Mouse (Mus musculus): ENCODE measurements around the gene Klhl2. TPM values are rescaled to one million over a fixed set of nuclear protein-coding genes. Genes with fewer than 3 reads are reported as not detected.

Gene Klhl2
- polyA plus RNA-seq, 1 experiment from 2014 or later, result 32.4 TPM

- H3K4me3 ChIP-seq (replicated peaks; ENCODE audit: low read depth, low read length), result no peak overlapping the region
- no peaks in the 10 kb centered on the region for H3K27me3 ChIP-seq (ENCODE audit: control insufficient read depth, insufficient read depth, low read length)
- 92% methylated on average over 2 of the region's 2 CpGs for WGBS
- no peak overlapping the region for H3K4me2 ChIP-seq (ENCODE audit: low read length)
- peaks cover under 1% of the 10 kb centered on the region; the same call in 1 of the 2 replicates for H3K4me1 ChIP-seq (ENCODE audit: control insufficient read depth, insufficient read depth, low read length)
- ATAC-seq (ENCODE audit: low FRiP score, low TSS enrichment) (no peak), DNase-seq (no peak)
- H3K27ac ChIP-seq (replicated peaks; ENCODE audit: low read depth, low read length), result no peak overlapping the region
- no peaks in the 10 kb centered on the region for H3K9me3 ChIP-seq (ENCODE audit: control insufficient read depth, low read length)
- no peak overlapping the region for H3K9ac ChIP-seq (replicated peaks; ENCODE audit: low read length)
- peaks cover 89% of the 10 kb centered on the region for H3K36me3 ChIP-seq (ENCODE audit: control insufficient read depth, insufficient read depth, low read length)
Observed at GRCm38 (mm10) chr8:64723206-64723605, 126.6 kb downstream of the Klhl2 start.

DNA sequence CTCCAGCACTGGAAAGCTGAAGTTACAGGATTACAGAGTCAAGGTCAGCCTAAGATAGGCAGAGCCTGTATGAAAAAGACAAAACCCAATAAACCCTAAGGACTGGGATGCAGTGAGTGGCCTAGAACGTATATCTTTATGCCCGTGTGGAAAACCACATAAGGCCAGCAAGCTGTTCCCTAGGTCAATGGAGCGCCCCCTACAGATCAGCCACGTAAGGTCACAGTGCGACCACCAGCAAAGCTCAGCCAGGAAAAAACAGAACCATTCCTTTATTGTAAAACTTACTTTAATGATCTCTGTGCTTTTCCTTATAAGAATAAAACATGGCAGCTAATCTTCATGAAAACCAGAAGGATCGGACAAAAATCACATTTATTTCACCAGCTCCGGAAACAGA, 131.9 kb downstream of the Klhl2 start:
- peaks cover 64% of the 10 kb centered on the region for H3K36me3 ChIP-seq (ENCODE audit: control insufficient read depth, insufficient read depth, low read length)
- H3K4me2 ChIP-seq (ENCODE audit: low read length), result no peak overlapping the region
- no peak overlapping the region for H3K4me3 ChIP-seq (replicated peaks; ENCODE audit: low read depth, low read length)
- no peaks in the 10 kb centered on the region for H3K9me3 ChIP-seq (ENCODE audit: control insufficient read depth, low read length)
- no peak overlapping the region for H3K27ac ChIP-seq (replicated peaks; ENCODE audit: low read depth, low read length)
- ATAC-seq (ENCODE audit: low FRiP score, low TSS enrichment) (no peak), DNase-seq (no peak)
- no peaks in the 10 kb centered on the region for H3K27me3 ChIP-seq (ENCODE audit: control insufficient read depth, insufficient read depth, low read length)
- 85% methylated on average over 7 of the region's 7 CpGs for WGBS
- H3K4me1 ChIP-seq (ENCODE audit: control insufficient read depth, insufficient read depth, low read length), result no peaks in the 10 kb centered on the region
- no peak overlapping the region for H3K9ac ChIP-seq (replicated peaks; ENCODE audit: low read length)

- Histone ChIP-seq H3K4me3 (replicated peaks; ENCODE audit: low read depth, low read length) (no peak overlapping the region), H3K4me1 (ENCODE audit: control insufficient read depth, insufficient read depth, low read length) (no peaks in the 10 kb centered on the region), H3K36me3 (ENCODE audit: control insufficient read depth, insufficient read depth, low read length) (peaks cover 13% of the 10 kb centered on the region), H3K4me2 (ENCODE audit: low read length) (no peak overlapping the region), H3K27ac (replicated peaks; ENCODE audit: low read depth, low read length) (no peak overlapping the region), H3K9me3 (ENCODE audit: control insufficient read depth, low read length) (no peaks in the 10 kb centered on the region), H3K27me3 (ENCODE audit: control insufficient read depth, insufficient read depth, low read length) (no peaks in the 10 kb centered on the region), H3K9ac (replicated peaks; ENCODE audit: low read length) (no peak overlapping the region)
- DNase-seq (no peak), ATAC-seq (ENCODE audit: low FRiP score, low TSS enrichment) (no peak)
- WGBS, result 92% methylated on average over 7 of the region's 7 CpGs
Observed at GRCm38 (mm10) chr8:64712499-64712898, 137.3 kb downstream of the Klhl2 start.

- 51% methylated on average over 1 of the region's 1 CpGs for WGBS
- H3K27me3 ChIP-seq (ENCODE audit: control insufficient read depth, insufficient read depth, low read length), result no peaks in the 10 kb centered on the region
- ATAC-seq (ENCODE audit: low FRiP score, low TSS enrichment) (no peak), DNase-seq (no peak)
- no peak overlapping the region for H3K27ac ChIP-seq (replicated peaks; ENCODE audit: low read depth, low read length)
- peaks cover 3% of the 10 kb centered on the region for H3K36me3 ChIP-seq (ENCODE audit: control insufficient read depth, insufficient read depth, low read length)
- H3K9me3 ChIP-seq (ENCODE audit: control insufficient read depth, low read length), result no peaks in the 10 kb centered on the region
- no peak overlapping the region for H3K9ac ChIP-seq (replicated peaks; ENCODE audit: low read length)
- no peaks in the 10 kb centered on the region for H3K4me1 ChIP-seq (ENCODE audit: control insufficient read depth, insufficient read depth, low read length)
- no peak overlapping the region for H3K4me2 ChIP-seq (ENCODE audit: low read length)
- no peak overlapping the region for H3K4me3 ChIP-seq (replicated peaks; ENCODE audit: low read depth, low read length)
Observed at GRCm38 (mm10) chr8:64711544-64711943, 138.3 kb downstream of the Klhl2 start.

- no peak for DNase-seq
- H3K27ac ChIP-seq (replicated peaks; ENCODE audit: low read depth, low read length), result no peak overlapping the region
- no peak overlapping the region for H3K4me3 ChIP-seq (replicated peaks; ENCODE audit: low read depth, low read length)
- H3K9ac ChIP-seq (replicated peaks; ENCODE audit: low read length), result no peak overlapping the region
- ATAC-seq (ENCODE audit: low FRiP score, low TSS enrichment), result no peak
- H3K27me3 ChIP-seq (ENCODE audit: control insufficient read depth, insufficient read depth, low read length), result no peaks in the 10 kb centered on the region
- no peak overlapping the region for H3K4me2 ChIP-seq (ENCODE audit: low read length)
- no peaks in the 10 kb centered on the region for H3K9me3 ChIP-seq (ENCODE audit: control insufficient read depth, low read length)
- no peaks in the 10 kb centered on the region for H3K36me3 ChIP-seq (ENCODE audit: control insufficient read depth, insufficient read depth, low read length)
- no peaks in the 10 kb centered on the region for H3K4me1 ChIP-seq (ENCODE audit: control insufficient read depth, insufficient read depth, low read length)
Observed at GRCm38 (mm10) chr8:64707481-64707880, 142.3 kb downstream of the Klhl2 start.

GRCm38 (mm10) chr8:64703191-64703590, 146.6 kb downstream of the Klhl2 start:
- no peak overlapping the region for H3K4me3 ChIP-seq (replicated peaks; ENCODE audit: low read depth, low read length)
- H3K4me1 ChIP-seq (ENCODE audit: control insufficient read depth, insufficient read depth, low read length), result no peaks in the 10 kb centered on the region
- H3K36me3 ChIP-seq (ENCODE audit: control insufficient read depth, insufficient read depth, low read length), result no peaks in the 10 kb centered on the region
- H3K27ac ChIP-seq (replicated peaks; ENCODE audit: low read depth, low read length), result no peak overlapping the region
- no peaks in the 10 kb centered on the region for H3K9me3 ChIP-seq (ENCODE audit: control insufficient read depth, low read length)
- H3K9ac ChIP-seq (replicated peaks; ENCODE audit: low read length), result no peak overlapping the region
- 84% methylated on average over 1 of the region's 1 CpGs for WGBS
- DNase-seq (no peak), ATAC-seq (ENCODE audit: low FRiP score, low TSS enrichment) (no peak)
- H3K27me3 ChIP-seq (ENCODE audit: control insufficient read depth, insufficient read depth, low read length), result no peaks in the 10 kb centered on the region
- H3K4me2 ChIP-seq (ENCODE audit: low read length), result no peak overlapping the region

- Histone ChIP-seq H3K9me3 (ENCODE audit: control insufficient read depth, low read length) (no peaks in the 10 kb centered on the region), H3K36me3 (ENCODE audit: control insufficient read depth, insufficient read depth, low read length) (no peaks in the 10 kb centered on the region), H3K27me3 (ENCODE audit: control insufficient read depth, insufficient read depth, low read length) (no peaks in the 10 kb centered on the region), H3K27ac (replicated peaks; ENCODE audit: low read depth, low read length) (peak within 1 kb of the TSS; percentile 100), H3K4me3 (replicated peaks; ENCODE audit: low read depth, low read length) (peak within 1 kb of the TSS; percentile 83), H3K4me2 (ENCODE audit: low read length) (peak within 1 kb of the TSS; percentile 62), H3K9ac (replicated peaks; ENCODE audit: low read length) (peak within 1 kb of the TSS; percentile 99), H3K4me1 (ENCODE audit: control insufficient read depth, insufficient read depth, low read length) (peaks cover 32% of the 10 kb centered on the region)
- DNase-seq (peak; percentile 95), ATAC-seq (ENCODE audit: low FRiP score, low TSS enrichment) (peak; percentile 98)
- WGBS, result under 1% methylated on average over 54 of the region's 54 CpGs
Observed at GRCm38 (mm10) chr8:64692651-64693201, 157.1 kb downstream of the Klhl2 start, which contains the start of gene Cpe. Cpe (minus strand) TSS chr8:64693054.

GRCm38 (mm10) chr8:64691591-64692401, 158.0 kb downstream of the Klhl2 start:
- no peaks in the 10 kb centered on the region for H3K9me3 ChIP-seq (ENCODE audit: control insufficient read depth, low read length)
- WGBS, result 3% methylated on average over 16 of the region's 16 CpGs
- H3K27me3 ChIP-seq (ENCODE audit: control insufficient read depth, insufficient read depth, low read length), result no peaks in the 10 kb centered on the region
- peak overlapping the region; percentile 99 for H3K9ac ChIP-seq (replicated peaks; ENCODE audit: low read length)
- H3K4me3 ChIP-seq (replicated peaks; ENCODE audit: low read depth, low read length), result peak overlapping the region; percentile 83
- H3K4me1 ChIP-seq (ENCODE audit: control insufficient read depth, insufficient read depth, low read length), result peaks cover 32% of the 10 kb centered on the region
- H3K27ac ChIP-seq (replicated peaks; ENCODE audit: low read depth, low read length), result peak overlapping the region; percentile 100
- ATAC-seq (ENCODE audit: low FRiP score, low TSS enrichment), result no peak
- DNase-seq, result peak; percentile 63
- no peaks in the 10 kb centered on the region for H3K36me3 ChIP-seq (ENCODE audit: control insufficient read depth, insufficient read depth, low read length)
- H3K4me2 ChIP-seq (ENCODE audit: low read length), result peak overlapping the region; percentile 62

GRCm38 (mm10) chr8:64690845-64691244, 159.0 kb downstream of the Klhl2 start:
- Histone ChIP-seq H3K9me3 (ENCODE audit: control insufficient read depth, low read length) (no peaks in the 10 kb centered on the region), H3K9ac (replicated peaks; ENCODE audit: low read length) (peak overlapping the region; percentile 99), H3K27ac (replicated peaks; ENCODE audit: low read depth, low read length) (peak overlapping the region; percentile 100; the same call in 1 of the 2 replicates), H3K4me1 (ENCODE audit: control insufficient read depth, insufficient read depth, low read length) (peaks cover 32% of the 10 kb centered on the region), H3K36me3 (ENCODE audit: control insufficient read depth, insufficient read depth, low read length) (no peaks in the 10 kb centered on the region), H3K4me2 (ENCODE audit: low read length) (peak overlapping the region; percentile 62), H3K27me3 (ENCODE audit: control insufficient read depth, insufficient read depth, low read length) (no peaks in the 10 kb centered on the region), H3K4me3 (replicated peaks; ENCODE audit: low read depth, low read length) (peak overlapping the region; percentile 83)
- ATAC-seq (ENCODE audit: low FRiP score, low TSS enrichment) (no peak), DNase-seq (peak; percentile 53)
- WGBS, result 47% methylated on average over 6 of the region's 6 CpGs

Measured in midbrain, embryonic 14.5 days (tissue).